Mouse (Mus musculus): Measurements from ENCODE around the gene Zdhhc7. TPM values are rescaled to one million over a fixed set of nuclear protein-coding genes. Genes with fewer than 3 reads are reported as not detected.
A peak's percentile ranks its signal among the peaks of the same experiment; 100 is the strongest.

Gene Zdhhc7
- polyA plus RNA-seq, 1 experiment from 2014 or later = 35.5 TPM

GRCm38 (mm10) chr8:120126357-120127161 lies 25.3 kb upstream of the Zdhhc7 start:
- Histone ChIP-seq H3K27me3 (ENCODE audit: insufficient read depth, poor library complexity, severe bottlenecking) (no peaks in the 10 kb centered on the region), H3K27ac (peak overlapping the region; percentile 84), H3K4me3 (peak overlapping the region; percentile 27), H3K9me3 (no peaks in the 10 kb centered on the region), H3K36me3 (peaks cover 5% of the 10 kb centered on the region; the same call in 1 of the 2 replicates), H3K4me1 (peaks cover 82% of the 10 kb centered on the region)
- DNase-seq (ENCODE audit: low spot score) = peak; percentile 83
- WGBS = 11% methylated on average over 14 of the region's 14 CpGs

- no peak overlapping the region for H3K4me3 ChIP-seq
- H3K27ac ChIP-seq = peak overlapping the region; percentile 77
- H3K27me3 ChIP-seq (ENCODE audit: insufficient read depth, poor library complexity, severe bottlenecking) = no peaks in the 10 kb centered on the region
- peaks cover 5% of the 10 kb centered on the region; the same call in 1 of the 2 replicates for H3K36me3 ChIP-seq
- H3K9me3 ChIP-seq = no peaks in the 10 kb centered on the region
- no peak for DNase-seq (ENCODE audit: low spot score)
- peaks cover 85% of the 10 kb centered on the region for H3K4me1 ChIP-seq
- 75% methylated on average over 7 of the region's 7 CpGs for WGBS
Observed at GRCm38 (mm10) chr8:120124836-120125389, 23.6 kb upstream of the Zdhhc7 start.

GRCm38 (mm10) chr8:120124261-120124660 lies 23.0 kb upstream of the Zdhhc7 start:
- H3K9me3 ChIP-seq = no peaks in the 10 kb centered on the region
- no peak overlapping the region for H3K4me3 ChIP-seq
- WGBS = 14% methylated on average over 6 of the region's 6 CpGs
- peaks cover 85% of the 10 kb centered on the region for H3K4me1 ChIP-seq
- H3K27me3 ChIP-seq (ENCODE audit: insufficient read depth, poor library complexity, severe bottlenecking) = no peaks in the 10 kb centered on the region
- H3K27ac ChIP-seq = peak overlapping the region; percentile 77
- no peak for DNase-seq (ENCODE audit: low spot score)
- H3K36me3 ChIP-seq = peaks cover 5% of the 10 kb centered on the region; the same call in 1 of the 2 replicates

GRCm38 (mm10) chr8:120120951-120121350 lies 19.7 kb upstream of the Zdhhc7 start:
- H3K4me3 ChIP-seq = no peak overlapping the region
- H3K27ac ChIP-seq = peak overlapping the region; percentile 89
- H3K9me3 ChIP-seq = no peaks in the 10 kb centered on the region
- 57% methylated on average over 5 of the region's 5 CpGs for WGBS
- peaks cover 80% of the 10 kb centered on the region for H3K4me1 ChIP-seq
- H3K36me3 ChIP-seq = peaks cover 6% of the 10 kb centered on the region; the same call in 1 of the 2 replicates
- no peak for DNase-seq (ENCODE audit: low spot score)
- peaks cover 19% of the 10 kb centered on the region for H3K27me3 ChIP-seq (ENCODE audit: insufficient read depth, poor library complexity, severe bottlenecking)

- WGBS = 38% methylated on average over 6 of the region's 6 CpGs
- peaks cover 70% of the 10 kb centered on the region for H3K4me1 ChIP-seq
- peak overlapping the region; percentile 89 for H3K27ac ChIP-seq
- peaks cover 8% of the 10 kb centered on the region; the same call in 1 of the 2 replicates for H3K36me3 ChIP-seq
- no peaks in the 10 kb centered on the region for H3K9me3 ChIP-seq
- peaks cover 29% of the 10 kb centered on the region for H3K27me3 ChIP-seq (ENCODE audit: insufficient read depth, poor library complexity, severe bottlenecking)
- DNase-seq (ENCODE audit: low spot score) = no peak
- 0 out of 2 replicates have a peak overlapping the region, but pooled peaks have one; percentile 19 for H3K4me3 ChIP-seq
Observed at GRCm38 (mm10) chr8:120119931-120120330, 18.6 kb upstream of the Zdhhc7 start.

- H3K27me3 ChIP-seq (ENCODE audit: insufficient read depth, poor library complexity, severe bottlenecking) = peaks cover 34% of the 10 kb centered on the region
- peak overlapping the region; percentile 89 for H3K27ac ChIP-seq
- H3K4me1 ChIP-seq = peaks cover 69% of the 10 kb centered on the region
- H3K4me3 ChIP-seq = peak overlapping the region; percentile 28; the same call in 1 of the 2 replicates
- DNase-seq (ENCODE audit: low spot score) = no peak
- H3K36me3 ChIP-seq = peaks cover 8% of the 10 kb centered on the region; the same call in 1 of the 2 replicates
- WGBS = 51% methylated on average over 3 of the region's 3 CpGs
- no peaks in the 10 kb centered on the region for H3K9me3 ChIP-seq
Observed at GRCm38 (mm10) chr8:120119429-120119828, 18.1 kb upstream of the Zdhhc7 start.

GRCm38 (mm10) chr8:120118847-120119246 lies 17.6 kb upstream of the Zdhhc7 start:
- no peak for DNase-seq (ENCODE audit: low spot score)
- peaks cover 35% of the 10 kb centered on the region for H3K27me3 ChIP-seq (ENCODE audit: insufficient read depth, poor library complexity, severe bottlenecking)
- H3K36me3 ChIP-seq = peaks cover 8% of the 10 kb centered on the region; the same call in 1 of the 2 replicates
- H3K27ac ChIP-seq = peak overlapping the region; percentile 89; the same call in 1 of the 2 replicates
- H3K9me3 ChIP-seq = no peaks in the 10 kb centered on the region
- WGBS = 82% methylated on average over 5 of the region's 5 CpGs
- H3K4me3 ChIP-seq = no peak overlapping the region
- peaks cover 69% of the 10 kb centered on the region for H3K4me1 ChIP-seq

GRCm38 (mm10) chr8:120118162-120118561 lies 16.9 kb upstream of the Zdhhc7 start:
- Histone ChIP-seq H3K27ac (no peak overlapping the region), H3K9me3 (no peaks in the 10 kb centered on the region), H3K36me3 (peaks cover 8% of the 10 kb centered on the region; the same call in 1 of the 2 replicates), H3K4me1 (peaks cover 65% of the 10 kb centered on the region), H3K4me3 (no peak overlapping the region), H3K27me3 (ENCODE audit: insufficient read depth, poor library complexity, severe bottlenecking) (peaks cover 35% of the 10 kb centered on the region)
- no peak for DNase-seq (ENCODE audit: low spot score)
- WGBS = 71% methylated on average over 9 of the region's 9 CpGs

GRCm38 (mm10) chr8:120116600-120116999 lies 15.3 kb upstream of the Zdhhc7 start:
- Histone ChIP-seq H3K4me1 (peaks cover 62% of the 10 kb centered on the region), H3K36me3 (peaks cover 8% of the 10 kb centered on the region; the same call in 1 of the 2 replicates), H3K9me3 (no peaks in the 10 kb centered on the region), H3K4me3 (no peak overlapping the region), H3K27me3 (ENCODE audit: insufficient read depth, poor library complexity, severe bottlenecking) (peaks cover 35% of the 10 kb centered on the region), H3K27ac (no peak overlapping the region)
- WGBS = 65% methylated on average over 7 of the region's 7 CpGs
- no peak for DNase-seq (ENCODE audit: low spot score)

GRCm38 (mm10) chr8:120114315-120114841 lies 13.1 kb upstream of the Zdhhc7 start:
- Histone ChIP-seq H3K36me3 (peaks cover 8% of the 10 kb centered on the region; the same call in 1 of the 2 replicates), H3K27me3 (ENCODE audit: insufficient read depth, poor library complexity, severe bottlenecking) (peaks cover 35% of the 10 kb centered on the region), H3K4me3 (peak overlapping the region; percentile 86), H3K9me3 (no peaks in the 10 kb centered on the region), H3K4me1 (peaks cover 42% of the 10 kb centered on the region), H3K27ac (peak overlapping the region; percentile 88)
- peak; percentile 82 for DNase-seq (ENCODE audit: low spot score)
- WGBS = 1% methylated on average over 46 of the region's 46 CpGs

- under 1% methylated on average over 61 of the region's 61 CpGs for WGBS
- no peaks in the 10 kb centered on the region for H3K9me3 ChIP-seq
- H3K4me3 ChIP-seq = peak within 1 kb of the TSS; percentile 86
- H3K27me3 ChIP-seq (ENCODE audit: insufficient read depth, poor library complexity, severe bottlenecking) = peaks cover 35% of the 10 kb centered on the region
- peaks cover 41% of the 10 kb centered on the region for H3K4me1 ChIP-seq
- H3K36me3 ChIP-seq = peaks cover 8% of the 10 kb centered on the region; the same call in 1 of the 2 replicates
- DNase-seq (ENCODE audit: low spot score) = peak; percentile 100
- H3K27ac ChIP-seq = peak within 1 kb of the TSS; percentile 88
Observed at GRCm38 (mm10) chr8:120113758-120114255, 12.5 kb upstream of the Zdhhc7 start, which contains the start of gene 6430548M08Rik. 6430548M08Rik (plus strand) TSS chr8:120114152.

- peaks cover 36% of the 10 kb centered on the region for H3K4me1 ChIP-seq
- no peak for DNase-seq (ENCODE audit: low spot score)
- H3K36me3 ChIP-seq = peaks cover 8% of the 10 kb centered on the region; the same call in 1 of the 2 replicates
- H3K4me3 ChIP-seq = peak overlapping the region; percentile 86
- WGBS = 6% methylated on average over 10 of the region's 10 CpGs
- H3K27me3 ChIP-seq (ENCODE audit: insufficient read depth, poor library complexity, severe bottlenecking) = peaks cover 35% of the 10 kb centered on the region
- no peaks in the 10 kb centered on the region for H3K9me3 ChIP-seq
- H3K27ac ChIP-seq = peak overlapping the region; percentile 88
Observed at GRCm38 (mm10) chr8:120113306-120113705, 12.0 kb upstream of the Zdhhc7 start.

Data from heart, embryonic 10.5 days (tissue).